24 mouse cellular contexts compared by ENCODE assay signal in genomic region chr3:64251646-64252045, GRCm38 (mm10). TPM values are rescaled to one million over a fixed set of nuclear protein-coding genes. Genes with fewer than 3 reads are reported as not detected.
"Had no signal": no experiment of that assay in that cellular context is flagged by ENCODE, and none has a peak within 500 bp of the region (broad histone marks: within the 10 kb centered on the region; RNA-seq: fewer than 3 reads in every experiment).

No protein-coding gene starts in this region.

- H3K4me1 ChIP-seq: lung, embryonic 15.5 days; midbrain, embryonic 10.5 days; midbrain, embryonic 12.5 days; neural tube, embryonic 12.5 days; stomach, embryonic 15.5 days had no signal

- H3K27me3 ChIP-seq: lung, embryonic 15.5 days; midbrain, embryonic 12.5 days; neural tube, embryonic 12.5 days; stomach, embryonic 15.5 days had no signal

- H3K27ac ChIP-seq: lung, embryonic 15.5 days; midbrain, embryonic 10.5 days; midbrain, embryonic 12.5 days; neural tube, embryonic 12.5 days; stomach, embryonic 15.5 days; stomach, postnatal 0 days had no signal

- H3K4me3 ChIP-seq: lung, embryonic 15.5 days; midbrain, embryonic 10.5 days; midbrain, embryonic 12.5 days; neural tube, embryonic 12.5 days; stomach, embryonic 15.5 days had no signal

- H3K9me3 ChIP-seq: lung, embryonic 15.5 days; midbrain, embryonic 10.5 days; midbrain, embryonic 12.5 days; neural tube, embryonic 12.5 days; stomach, embryonic 15.5 days had no signal

- H3K4me2 ChIP-seq: lung, embryonic 15.5 days; midbrain, embryonic 12.5 days; neural tube, embryonic 12.5 days; stomach, embryonic 15.5 days had no signal

- ATAC-seq: liver, postnatal 0 days; lung, postnatal 0 days had no signal

- DNase-seq: liver, postnatal 0 days; lung, adult 2 months; lung, postnatal 4 days; midbrain, embryonic 14.5 days; right cerebral cortex, postnatal 14 days; thymus, adult 2 months; thymus, postnatal 25 days; thymus, postnatal 4 days had no signal

- H3K9ac ChIP-seq: liver, postnatal 0 days; lung, embryonic 15.5 days; midbrain, embryonic 12.5 days; neural tube, embryonic 12.5 days; stomach, embryonic 15.5 days had no signal

- H3K36me3 ChIP-seq: lung, embryonic 15.5 days; midbrain, embryonic 10.5 days; midbrain, embryonic 12.5 days; neural tube, embryonic 12.5 days; stomach, embryonic 15.5 days had no signal

RNA-seq across cellular contexts. Expression of gene Vmn2r3, which starts 37.9 kb away (rescaled TPM):
- total RNA-seq: megakaryocyte, adult 5-6 weeks; megakaryocyte-erythroid progenitor cell, adult 5-6 weeks; midbrain, postnatal 0 days; monocyte, adult 5-6 weeks; neutrophil, adult 5-6 weeks had no signal
- polyA plus RNA-seq: liver, postnatal 0 days; lung, adult 2 months; lung, embryonic 15.5 days; lung, postnatal 0 days; midbrain, embryonic 10.5 days; midbrain, embryonic 12.5 days; midbrain, embryonic 14.5 days; midbrain, postnatal 0 days; neural tube, embryonic 12.5 days; neural tube, embryonic 14.5 days; spleen, adult 2 months; stomach, embryonic 15.5 days; stomach, postnatal 0 days; testis, adult 2 months; thymus, adult 2 months; urinary bladder, adult 2 months had no signal
